Mouse (Mus musculus) hindbrain, embryonic 11.5 days (tissue): ENCODE results near the gene Hlcs. TPM values are rescaled to one million over a fixed set of nuclear protein-coding genes. Genes with fewer than 3 reads are reported as not detected.

ENCODE experiments used
- ATAC-seq: fragments of 200-750 bp; cut with Nextera tagmentation; 2 replicates; pipeline ENCODE4 v1.8.0; 2017; ENCODE audit warnings: mild to moderate bottlenecking, moderate TSS enrichment, moderate library complexity; ENCODE audit not compliant: low FRiP score
- DNase-seq: peaks from one replicate; pipeline ENCODE4 v3.0.0-alpha.2; 2015; ENCODE audit warnings: low spot score
- H3K27ac ChIP-seq: fragments of 300-500 bp; sonication (generic); 2 replicates; pipeline ENCODE4 v1.5.1; 2014; ENCODE audit warnings: mild to moderate bottlenecking, low read depth, low read length
- H3K27me3 ChIP-seq: fragments of 300-500 bp; sonication (generic); 2 replicates; pipeline ENCODE4 v1.6.1; 2014; ENCODE audit warnings: mild to moderate bottlenecking, low read length, moderate library complexity, mixed read lengths; ENCODE audit not compliant: control insufficient read depth, insufficient read depth
- H3K36me3 ChIP-seq: fragments of 300-500 bp; sonication (generic); 2 replicates; pipeline ENCODE4 v1.6.1; 2014; ENCODE audit warnings: mild to moderate bottlenecking, low read length, moderate library complexity, mixed read lengths; ENCODE audit not compliant: control insufficient read depth, insufficient read depth
- H3K4me1 ChIP-seq: fragments of 300-500 bp; sonication (generic); replicated peaks from 2 replicates; pipeline ENCODE4 v1.6.1; 2014; ENCODE audit warnings: low read length, mixed read lengths; ENCODE audit not compliant: control insufficient read depth, insufficient read depth
- H3K4me2 ChIP-seq: fragments of 300-500 bp; sonication (generic); replicated peaks from 2 replicates; pipeline ENCODE4 v1.6.1; 2014; ENCODE audit warnings: mild to moderate bottlenecking, low read depth, low read length
- H3K4me3 ChIP-seq: fragments of 300-500 bp; sonication (generic); 2 replicates; pipeline ENCODE4 v1.5.1; 2014; ENCODE audit warnings: low read depth, low read length
- H3K9ac ChIP-seq: fragments of 300-500 bp; sonication (generic); 2 replicates; pipeline ENCODE4 v1.6.1; 2014; ENCODE audit warnings: low read depth, low read length
- H3K9me3 ChIP-seq: fragments of 300-500 bp; sonication (generic); 2 replicates; pipeline ENCODE4 v1.6.1; 2016; ENCODE audit warnings: low read length; ENCODE audit not compliant: control insufficient read depth
- WGBS: fragments of 180-500 bp; shearing (Covaris S2); extraction: QIAGEN DNeasy Blood & Tissue Kit; methylation state at CpG from one replicate; pipeline ENCODE4 v1.1.7; 2014; 5-methylcytosine and 5-hydroxymethylcytosine counted together
- polyA plus RNA-seq: library from polyadenylated mRNA; unstranded; fragments of >200 nt; fragmentation: Nextera tagmentation; extraction: Ambion mirVana; gene quantifications from 2 replicates; pipeline ENCODE4 v1.2.1, GENCODE M21; 2014

Hlcs gene
- polyA plus RNA-seq, 1 experiment from 2014 or later: 8.9 TPM

DNA sequence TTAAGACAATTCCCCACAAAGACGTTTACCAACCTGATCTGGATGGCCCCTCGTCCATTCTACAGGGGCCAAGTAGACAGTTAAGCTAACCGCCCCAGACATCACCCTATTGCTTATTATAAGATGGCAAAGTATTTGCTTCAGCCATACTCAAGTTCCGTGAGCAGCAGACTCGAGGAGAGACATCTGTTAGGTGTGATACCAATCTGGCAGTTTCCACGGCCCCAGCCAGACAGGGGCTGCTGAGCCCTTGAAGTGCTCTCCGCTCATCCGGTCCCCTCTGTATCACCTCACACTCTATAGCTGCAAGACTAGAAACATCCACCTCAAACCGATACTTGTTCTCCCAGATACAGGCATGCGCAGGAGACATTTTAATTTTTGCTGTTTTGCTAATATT, 179.2 kb downstream of the Hlcs start:
- 86% methylated on average over 10 of the region's 10 CpGs for WGBS
- no peak overlapping the region for H3K27ac ChIP-seq
- no peaks in the 10 kb centered on the region for H3K27me3 ChIP-seq
- no peaks in the 10 kb centered on the region for H3K4me1 ChIP-seq
- H3K4me2 ChIP-seq: no peak overlapping the region
- ATAC-seq: no peak
- H3K4me3 ChIP-seq: no peak overlapping the region
- no peak overlapping the region for H3K9ac ChIP-seq
- no peaks in the 10 kb centered on the region for H3K9me3 ChIP-seq
- no peak for DNase-seq
- H3K36me3 ChIP-seq: no peaks in the 10 kb centered on the region

DNA sequence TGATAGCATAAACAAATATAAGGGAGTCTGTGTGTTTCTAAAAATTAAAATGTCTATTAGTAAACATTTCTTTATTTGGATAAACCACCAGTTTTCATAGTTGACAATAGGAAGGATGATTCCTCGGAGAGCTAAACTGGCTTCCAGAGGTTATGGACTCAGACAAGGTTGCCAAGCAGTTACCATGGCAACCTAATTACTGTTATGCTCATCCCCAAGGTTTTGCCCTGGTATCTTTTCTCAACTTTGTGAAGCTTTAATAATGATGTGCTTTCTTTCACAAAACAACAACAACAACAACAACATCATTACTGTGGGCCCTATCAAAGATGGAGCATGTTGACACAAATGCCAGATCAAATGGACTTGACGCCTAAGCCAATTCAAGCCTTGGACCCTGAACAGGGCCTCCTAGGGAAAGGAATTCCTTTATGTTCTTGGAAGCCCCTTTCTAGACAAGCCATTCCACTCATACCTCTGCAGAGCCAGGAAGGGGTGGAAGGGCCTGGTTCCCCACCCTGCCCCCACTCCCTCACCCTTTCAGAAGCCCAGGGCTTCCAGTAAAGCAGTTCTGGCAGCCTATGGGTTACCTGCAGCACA, 185.0 kb downstream of the Hlcs start:
- Histone ChIP-seq H3K4me3 (no peak overlapping the region), H3K4me1 (peaks cover 5% of the 10 kb centered on the region), H3K4me2 (no peak overlapping the region), H3K27ac (no peak overlapping the region), H3K9ac (no peak overlapping the region), H3K27me3 (peaks cover 32% of the 10 kb centered on the region), H3K9me3 (no peaks in the 10 kb centered on the region), H3K36me3 (no peaks in the 10 kb centered on the region)
- DNase-seq (peak; percentile 26), ATAC-seq (no peak)
- 28% methylated on average over 2 of the region's 2 CpGs for WGBS

DNA sequence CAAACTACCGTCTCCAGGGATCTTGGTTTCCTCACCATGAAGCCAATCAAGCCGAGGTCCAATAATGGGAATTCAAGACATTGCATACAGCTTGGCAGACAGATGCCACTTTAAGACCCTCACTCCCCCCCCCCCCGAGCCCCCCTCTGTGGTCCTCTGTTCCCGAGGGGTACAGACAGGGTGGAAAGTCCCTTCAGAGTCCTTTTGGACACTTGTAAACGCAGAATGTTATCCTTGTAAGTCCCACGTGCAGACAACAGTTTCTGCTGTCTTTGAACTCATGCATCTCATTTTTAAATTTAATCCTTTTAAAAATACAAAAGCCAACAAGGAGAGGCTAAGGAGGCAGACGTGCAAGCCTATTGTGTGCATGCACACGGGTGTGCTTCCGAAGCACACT, 187.2 kb downstream of the Hlcs start:
- WGBS: 34% methylated on average over 9 of the region's 9 CpGs
- H3K4me3 ChIP-seq: no peak overlapping the region; the same call in 1 of the 2 replicates
- H3K9ac ChIP-seq: no peak overlapping the region
- ATAC-seq (no peak), DNase-seq (no peak)
- no peaks in the 10 kb centered on the region for H3K36me3 ChIP-seq
- H3K4me1 ChIP-seq: peaks cover 5% of the 10 kb centered on the region
- no peak overlapping the region for H3K27ac ChIP-seq
- no peak overlapping the region for H3K4me2 ChIP-seq
- H3K9me3 ChIP-seq: no peaks in the 10 kb centered on the region
- peaks cover 40% of the 10 kb centered on the region for H3K27me3 ChIP-seq

DNA sequence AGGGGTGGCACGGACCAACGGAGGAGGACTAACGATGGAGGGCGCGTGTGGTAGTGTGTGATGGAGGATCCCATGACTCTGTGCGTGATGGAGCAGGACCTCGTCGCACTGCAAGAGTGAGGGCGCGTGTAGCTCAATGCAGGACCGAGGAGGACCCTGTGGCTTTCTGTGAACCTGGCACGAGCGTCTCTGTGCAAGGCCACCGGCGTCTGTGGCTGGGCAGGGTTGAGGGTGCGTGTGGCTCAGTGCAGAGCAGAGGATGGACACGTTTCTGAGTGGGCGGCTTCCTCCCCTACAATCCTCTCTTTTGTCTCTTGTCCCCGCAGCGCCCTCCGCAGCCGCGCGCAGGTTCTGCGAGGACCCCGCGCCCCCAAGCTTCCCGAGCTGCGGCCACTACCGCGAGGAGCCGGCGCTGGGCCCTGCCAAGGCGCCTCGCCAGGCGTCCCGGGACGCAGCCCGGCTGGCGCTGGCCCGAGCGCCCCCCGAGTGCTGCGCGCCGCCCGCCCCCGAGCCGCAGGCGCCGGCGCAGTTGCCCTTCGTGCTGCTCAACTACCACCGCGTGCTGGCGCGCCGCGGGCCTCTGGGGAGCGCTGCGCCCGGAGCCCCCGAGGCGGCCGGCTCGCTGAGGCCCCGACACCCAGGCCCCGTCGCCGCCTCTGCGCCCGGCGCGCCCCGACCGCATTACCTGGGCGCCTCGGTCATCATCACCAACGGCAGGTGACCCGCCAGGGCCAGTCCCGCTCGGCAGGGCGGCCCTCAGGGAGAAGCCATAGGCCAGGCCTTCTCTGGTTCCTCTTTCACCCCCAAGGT, 188.0 kb downstream of the Hlcs start:
- peak overlapping the region; percentile 45 for H3K4me3 ChIP-seq
- under 1% methylated on average over 66 of the region's 83 CpGs for WGBS
- H3K36me3 ChIP-seq: no peaks in the 10 kb centered on the region
- peak overlapping the region; percentile 97 for H3K4me2 ChIP-seq
- no peaks in the 10 kb centered on the region for H3K9me3 ChIP-seq
- H3K9ac ChIP-seq: peak overlapping the region; percentile 62
- DNase-seq (peak; percentile 61), ATAC-seq (peak; percentile 77)
- H3K27ac ChIP-seq: no peak overlapping the region
- peaks cover 5% of the 10 kb centered on the region for H3K4me1 ChIP-seq
- peaks cover 40% of the 10 kb centered on the region for H3K27me3 ChIP-seq

DNA sequence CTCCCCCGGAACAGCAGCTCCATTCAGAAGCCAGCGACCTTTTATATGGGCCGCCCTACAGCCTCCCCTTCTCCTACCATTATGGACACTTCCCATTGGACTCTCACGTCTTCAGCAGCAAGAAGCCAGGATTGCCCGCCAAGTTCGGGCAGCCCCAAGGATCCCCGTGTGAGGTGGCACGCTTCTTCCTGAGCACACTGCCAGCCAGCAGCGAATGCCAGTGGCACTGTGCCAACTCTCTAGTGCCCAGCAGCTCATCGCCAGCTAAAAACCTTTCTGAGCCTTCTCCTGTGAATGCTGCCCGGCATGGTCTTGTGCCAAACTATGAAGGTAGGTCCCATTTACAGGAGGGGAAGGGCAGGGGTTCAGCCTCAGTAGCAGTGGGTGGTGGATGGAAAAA, 190.1 kb downstream of the Hlcs start:
- no peaks in the 10 kb centered on the region for H3K9me3 ChIP-seq
- no peak overlapping the region for H3K4me2 ChIP-seq
- peaks cover 40% of the 10 kb centered on the region for H3K27me3 ChIP-seq
- no peak overlapping the region for H3K9ac ChIP-seq
- H3K4me1 ChIP-seq: peaks cover 5% of the 10 kb centered on the region
- no peaks in the 10 kb centered on the region for H3K36me3 ChIP-seq
- H3K27ac ChIP-seq: no peak overlapping the region
- no peak for ATAC-seq
- no peak overlapping the region for H3K4me3 ChIP-seq
- no peak for DNase-seq
- 87% methylated on average over 11 of the region's 11 CpGs for WGBS

DNA sequence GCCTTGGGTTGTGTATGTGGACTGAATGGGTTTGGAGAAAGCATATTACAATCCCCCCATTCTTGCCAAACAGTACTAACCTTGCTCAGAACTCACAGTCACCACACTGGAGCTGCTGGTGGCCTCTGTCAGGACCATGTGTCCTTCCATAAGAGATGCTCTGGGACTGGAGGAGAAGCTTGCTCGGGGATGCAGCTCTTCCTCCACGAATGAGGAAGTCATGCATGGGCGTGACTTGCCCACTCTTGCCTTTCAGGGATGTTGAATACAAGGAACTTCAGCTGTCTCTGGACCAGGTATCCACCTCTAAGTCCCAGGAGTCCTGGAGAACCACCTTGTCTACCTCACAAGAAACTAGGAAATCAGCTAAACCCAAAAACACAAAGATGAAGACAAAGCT, 191.0 kb downstream of the Hlcs start:
- H3K36me3 ChIP-seq: no peaks in the 10 kb centered on the region
- WGBS: 91% methylated on average over 3 of the region's 3 CpGs
- no peak overlapping the region for H3K4me3 ChIP-seq
- no peak overlapping the region for H3K4me2 ChIP-seq
- H3K27me3 ChIP-seq: peaks cover 40% of the 10 kb centered on the region
- ATAC-seq (no peak), DNase-seq (no peak)
- H3K27ac ChIP-seq: no peak overlapping the region
- no peaks in the 10 kb centered on the region for H3K9me3 ChIP-seq
- no peak overlapping the region for H3K9ac ChIP-seq
- peaks cover 5% of the 10 kb centered on the region for H3K4me1 ChIP-seq

DNA sequence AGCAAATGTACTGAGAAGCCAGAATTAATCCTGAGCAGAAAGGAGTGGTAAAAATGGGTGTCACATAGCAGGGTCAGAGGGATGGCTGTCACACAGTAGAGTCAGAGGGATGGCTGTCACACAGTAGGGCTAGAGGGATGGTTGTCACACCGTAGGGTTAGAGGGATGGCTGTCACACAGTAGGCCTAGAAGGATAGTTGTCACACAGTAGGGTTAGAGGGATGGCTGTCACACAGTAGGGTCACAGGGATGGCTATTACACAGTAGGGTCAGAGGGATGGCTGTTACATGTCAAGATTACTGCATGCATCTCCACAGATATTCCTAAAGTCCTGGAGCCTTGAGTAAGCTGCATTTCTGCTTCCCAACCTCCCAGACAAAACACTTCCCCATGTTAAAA, 195.0 kb downstream of the Hlcs start:
- 94% methylated on average over 1 of the region's 1 CpGs for WGBS
- Histone ChIP-seq H3K27ac (no peak overlapping the region), H3K4me3 (no peak overlapping the region), H3K36me3 (no peaks in the 10 kb centered on the region), H3K4me1 (no peaks in the 10 kb centered on the region), H3K9ac (no peak overlapping the region), H3K9me3 (no peaks in the 10 kb centered on the region), H3K27me3 (peaks cover 8% of the 10 kb centered on the region), H3K4me2 (no peak overlapping the region)
- ATAC-seq (no peak), DNase-seq (no peak)

DNA sequence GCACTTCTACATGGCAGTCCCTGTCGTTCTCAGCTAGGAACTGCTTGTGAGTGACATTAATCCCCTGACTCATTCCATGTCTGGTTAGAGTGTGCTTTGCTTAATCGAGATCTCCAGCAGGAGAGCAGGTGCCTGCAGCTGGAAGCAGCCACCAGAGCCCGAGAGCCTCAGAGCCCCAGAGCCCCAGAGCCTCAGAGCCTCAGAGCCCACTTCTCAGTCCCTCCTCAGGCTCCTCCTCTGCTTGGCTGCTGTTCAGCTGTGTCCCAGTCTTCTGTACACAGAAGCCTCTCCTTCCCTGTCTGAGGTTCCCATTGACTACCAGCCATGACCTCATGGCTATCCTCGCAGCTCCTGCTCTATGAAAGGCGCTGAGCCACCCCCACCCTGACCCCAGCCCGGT, 196.0 kb downstream of the Hlcs start:
- H3K27me3 ChIP-seq: peaks cover 4% of the 10 kb centered on the region
- no peaks in the 10 kb centered on the region for H3K4me1 ChIP-seq
- H3K4me2 ChIP-seq: no peak overlapping the region
- H3K9me3 ChIP-seq: no peaks in the 10 kb centered on the region
- ATAC-seq (no peak), DNase-seq (no peak)
- WGBS: 72% methylated on average over 6 of the region's 6 CpGs
- H3K4me3 ChIP-seq: no peak overlapping the region
- H3K9ac ChIP-seq: no peak overlapping the region
- H3K36me3 ChIP-seq: no peaks in the 10 kb centered on the region
- H3K27ac ChIP-seq: no peak overlapping the region

DNA sequence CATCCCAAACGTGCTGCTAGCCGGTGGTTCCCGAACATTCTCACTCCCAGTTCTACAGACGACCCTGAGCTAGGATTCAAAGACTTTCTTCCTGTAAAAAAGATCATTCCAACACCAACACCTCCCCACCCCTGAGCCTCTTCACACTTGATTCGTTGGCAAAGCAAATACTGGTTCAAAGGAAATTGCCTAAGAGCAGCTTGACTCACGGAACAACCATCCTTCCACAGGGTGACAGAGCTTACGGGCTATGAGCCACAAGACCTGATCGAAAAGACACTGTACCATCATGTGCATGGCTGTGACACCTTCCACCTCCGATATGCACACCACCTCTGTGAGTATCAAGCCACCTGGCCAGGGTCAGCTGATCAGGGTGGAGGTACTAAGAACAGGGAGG, 198.7 kb downstream of the Hlcs start:
- 73% methylated on average over 9 of the region's 9 CpGs for WGBS
- H3K27me3 ChIP-seq: no peaks in the 10 kb centered on the region; the same call in 1 of the 2 replicates
- H3K4me2 ChIP-seq: no peak overlapping the region
- no peaks in the 10 kb centered on the region for H3K9me3 ChIP-seq
- H3K27ac ChIP-seq: no peak overlapping the region
- no peak overlapping the region for H3K4me3 ChIP-seq
- DNase-seq (no peak), ATAC-seq (no peak)
- no peaks in the 10 kb centered on the region for H3K4me1 ChIP-seq
- no peak overlapping the region for H3K9ac ChIP-seq
- no peaks in the 10 kb centered on the region for H3K36me3 ChIP-seq
